Mouse (Mus musculus) brain, embryonic 18.5 days (tissue): ENCODE measurements around the gene Gm32742.

ENCODE experiments used
- DNase-seq: peaks from one replicate; pipeline ENCODE4 v3.0.0-alpha.2; 2012; ENCODE audit warnings: low read depth, low spot score

Gene Gm32742

GRCm38 (mm10) chr9:51165312-51166180 is at the start of gene Gm32742:
Gene Gm32742 (minus strand): TSS chr9:51165517.
- DNase-seq = no peak

GRCm38 (mm10) chr9:51213729-51214237 is 48.5 kb upstream of the Gm32742 start:
- DNase-seq = no peak

GRCm38 (mm10) chr9:51213023-51213728 is 47.9 kb upstream of the Gm32742 start, which contains the start of gene Pou2af1:
Gene Pou2af1 (plus strand): TSS chr9:51213708.
- DNase-seq = no peak

- no peak for DNase-seq
These were observed 45.9 kb upstream of the Gm32742 start for GRCm38 (mm10) chr9:51211191-51211590.

GRCm38 (mm10) chr9:51208974-51209332 is 43.6 kb upstream of the Gm32742 start:
- no peak for DNase-seq

- no peak for DNase-seq
These were observed 29.5 kb upstream of the Gm32742 start for GRCm38 (mm10) chr9:51194790-51195189.

GRCm38 (mm10) chr9:51190655-51191054 is 25.3 kb upstream of the Gm32742 start:
- no peak for DNase-seq

- DNase-seq = no peak
These were observed 20.6 kb upstream of the Gm32742 start for GRCm38 (mm10) chr9:51185871-51186270.

GRCm38 (mm10) chr9:51185386-51185785 is 20.1 kb upstream of the Gm32742 start:
- no peak for DNase-seq

- DNase-seq = no peak
These were observed 17.7 kb upstream of the Gm32742 start for GRCm38 (mm10) chr9:51182716-51183710.

- peak; percentile 52 for DNase-seq
These were observed 15.3 kb upstream of the Gm32742 start for GRCm38 (mm10) chr9:51180621-51181020.

GRCm38 (mm10) chr9:51178297-51178696 is 13.0 kb upstream of the Gm32742 start:
- DNase-seq = no peak

- DNase-seq = no peak
These were observed 10.4 kb upstream of the Gm32742 start for GRCm38 (mm10) chr9:51175722-51176121.

- DNase-seq = no peak
These were observed 9.7 kb upstream of the Gm32742 start for GRCm38 (mm10) chr9:51174890-51175464.

GRCm38 (mm10) chr9:51170298-51170697 is 5.0 kb upstream of the Gm32742 start:
- no peak for DNase-seq

- no peak for DNase-seq
These were observed 3.8 kb upstream of the Gm32742 start for GRCm38 (mm10) chr9:51169133-51169532.

- no peak for DNase-seq
These were observed 3.4 kb upstream of the Gm32742 start for GRCm38 (mm10) chr9:51168698-51169097.

- DNase-seq = no peak
These were observed 2.6 kb upstream of the Gm32742 start for GRCm38 (mm10) chr9:51167954-51168353.

GRCm38 (mm10) chr9:51163989-51164388 is 1.3 kb downstream of the Gm32742 start:
- DNase-seq = no peak

GRCm38 (mm10) chr9:51161771-51162388 is 3.4 kb downstream of the Gm32742 start:
- peak; percentile 60 for DNase-seq
